Mouse (Mus musculus): Measurements from ENCODE around the gene Rnf2. TPM values are rescaled to one million over a fixed set of nuclear protein-coding genes. Genes with fewer than 3 reads are reported as not detected.

The Rnf2 gene
- 10 to 100 TPM; 52.5 to 71.3 TPM for total RNA-seq (2023)

DNA sequence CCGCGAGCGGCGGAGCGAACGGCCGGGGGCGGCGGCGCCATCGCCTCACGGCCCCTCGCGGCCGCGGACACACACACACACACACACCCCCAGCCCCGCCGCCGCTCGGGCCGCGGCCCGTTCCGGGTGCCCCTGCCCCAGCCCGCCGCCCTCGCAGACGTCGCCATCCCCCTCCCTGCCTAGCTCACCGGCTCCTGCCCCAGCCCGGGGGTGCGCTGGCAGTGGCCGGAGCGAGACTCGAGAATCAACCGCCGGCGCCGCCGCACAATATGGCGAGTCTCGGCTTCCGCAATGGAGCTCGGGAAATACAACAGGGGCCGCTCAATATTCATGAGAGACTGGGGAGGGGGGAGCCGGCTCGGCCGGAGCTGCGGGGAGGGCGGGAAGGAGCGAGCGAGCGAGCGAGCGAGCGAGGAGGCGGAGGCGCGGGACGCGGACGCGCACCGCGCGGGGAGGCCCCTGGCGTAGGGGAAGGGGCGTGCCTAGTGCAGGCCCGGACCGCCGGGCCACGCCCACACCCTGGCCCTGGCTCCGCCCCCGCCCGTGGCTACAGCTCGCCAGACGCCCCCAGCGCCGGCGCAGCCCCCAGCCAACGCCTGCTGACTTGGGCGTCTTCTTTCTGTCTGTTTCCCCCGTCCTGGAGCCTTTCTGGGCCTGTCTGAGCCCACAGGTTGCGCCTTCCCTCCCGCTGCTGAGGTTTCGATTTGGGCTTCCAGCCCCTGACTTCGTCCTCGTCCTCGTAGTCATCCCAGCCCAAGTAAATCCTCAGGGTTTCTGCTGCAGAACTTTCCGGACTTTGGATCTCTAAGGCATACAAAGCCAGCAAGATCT, at the start of gene Rnf2:
Rnf2 (minus strand) TSS at position 425 of the 831 bp plus-strand sequence.

DNA sequence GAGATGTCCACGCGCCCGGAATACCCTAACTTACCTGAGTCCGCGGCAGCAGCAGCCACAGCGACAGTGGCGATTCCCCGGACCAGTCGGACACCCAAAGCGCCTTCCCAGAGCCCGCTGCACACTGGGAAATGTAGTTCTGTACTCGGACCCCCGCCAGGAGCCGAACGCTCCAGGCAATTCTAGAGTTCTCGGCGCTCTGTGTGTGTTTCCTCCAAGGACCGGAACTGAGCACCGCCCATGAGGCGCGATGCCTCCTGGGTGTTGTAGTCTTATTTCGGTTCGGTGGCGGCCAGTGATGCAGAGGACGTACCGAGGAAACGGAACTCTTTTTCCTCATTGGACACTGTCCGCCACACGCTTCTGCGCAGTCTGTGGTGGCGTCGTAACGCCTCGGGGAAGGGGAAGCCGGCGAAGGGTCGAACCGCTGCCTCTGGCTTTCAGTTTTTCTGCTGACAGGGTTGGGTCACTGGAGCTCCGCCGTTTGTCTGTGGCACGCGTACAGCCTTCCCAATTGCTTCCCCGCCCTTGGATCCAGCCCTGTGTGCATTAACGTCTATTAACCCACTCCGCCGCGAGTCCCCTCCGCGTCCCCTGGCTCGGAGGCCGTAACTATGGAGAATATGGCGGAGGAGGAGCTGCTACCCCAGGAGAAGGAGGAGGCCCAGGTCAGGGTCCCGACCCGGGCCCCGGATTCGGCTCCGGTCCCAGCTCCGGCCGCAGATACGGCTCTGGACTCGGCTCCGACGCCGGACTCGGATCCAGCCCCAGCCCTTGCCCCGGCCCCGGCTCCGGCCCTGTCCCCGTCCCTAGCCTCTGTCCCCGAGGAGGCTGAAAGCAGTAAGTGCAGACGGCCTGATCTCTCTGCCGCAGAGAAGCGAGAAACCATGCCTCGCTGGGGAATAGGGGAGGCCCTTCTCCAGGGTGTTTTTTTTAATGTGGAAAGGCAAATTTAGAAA, 72.2 kb downstream of the Rnf2 start, which contains the start of the genes Swt1 and Trmt1l:
Swt1 (minus strand) TSS at position 193 of the 959 bp plus-strand sequence.
Trmt1l (plus strand) TSS at position 280 of the 959 bp plus-strand sequence.

Other genes with a start within 250 kb of the Rnf2 start
- 100 to 1,000 TPM; 354 to 380 TPM for gene Ivns1abp, start 156.5 kb downstream of the Rnf2 start, total RNA-seq (2023)
- gene Swt1, start 72.5 kb downstream of the Rnf2 start, total RNA-seq (2023): 10 to 100 TPM; 36.3 to 37.6 TPM
- gene Trmt1l, start 72.4 kb downstream of the Rnf2 start, total RNA-seq (2023): 10 to 100 TPM; 44.9 to 49.4 TPM
- gene Fam129a, start 70.2 kb upstream of the Rnf2 start, total RNA-seq (2023): under 1 TPM; 0.27 to 0.93 TPM

All from B cell, adult 67 days (primary cell).